Mouse (Mus musculus) embryo, embryonic 11 days (tissue): Measurements from ENCODE around the gene Zpr1.
A peak's percentile ranks its signal among the peaks of the same experiment; 100 is the strongest.
"Not testable (repeated sequence)": the region's sequence is repeated elsewhere in the genome, so short reads cannot be mapped to it uniquely, and the experiment has no call there.

Experiments used
- DNase-seq: peaks from one replicate; pipeline ENCODE4 v3.0.0-alpha.2; 2015

Gene Zpr1

GRCm38 (mm10) chr9:46268343-46268873 lies 4.5 kb upstream of the Zpr1 start, which contains the start of gene Apoa5:
Gene Apoa5 (plus strand): TSS chr9:46268633.
- no peak for DNase-seq

- no peak for DNase-seq
These were observed 3.7 kb upstream of the Zpr1 start for GRCm38 (mm10) chr9:46269125-46269524.

DNA sequence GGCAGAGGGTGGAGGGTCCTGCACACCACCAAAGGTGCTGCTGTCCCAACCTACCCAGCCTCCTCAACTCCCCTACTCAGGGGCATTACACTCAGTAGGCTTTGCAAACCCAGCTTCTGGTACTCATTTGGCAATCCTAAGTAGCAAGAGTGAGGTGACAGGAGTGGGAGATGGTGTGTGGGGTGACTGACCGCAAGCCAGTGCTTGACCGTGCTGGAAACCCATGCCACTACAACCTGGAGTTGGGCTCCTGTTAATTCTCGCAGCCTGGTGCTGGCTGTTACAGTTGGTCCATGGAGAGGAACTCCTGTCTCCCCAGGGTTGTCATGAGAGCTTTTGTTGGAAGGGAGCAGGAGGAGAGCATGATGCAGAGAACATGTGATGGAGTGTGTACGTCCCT lies 2.1 kb upstream of the Zpr1 start:
- DNase-seq: no peak

- no peak for DNase-seq
These were observed 794 bp upstream of the Zpr1 start for GRCm38 (mm10) chr9:46272070-46272469.

- DNase-seq: no peak
These were observed 1.6 kb downstream of the Zpr1 start for GRCm38 (mm10) chr9:46274494-46274893.

DNA sequence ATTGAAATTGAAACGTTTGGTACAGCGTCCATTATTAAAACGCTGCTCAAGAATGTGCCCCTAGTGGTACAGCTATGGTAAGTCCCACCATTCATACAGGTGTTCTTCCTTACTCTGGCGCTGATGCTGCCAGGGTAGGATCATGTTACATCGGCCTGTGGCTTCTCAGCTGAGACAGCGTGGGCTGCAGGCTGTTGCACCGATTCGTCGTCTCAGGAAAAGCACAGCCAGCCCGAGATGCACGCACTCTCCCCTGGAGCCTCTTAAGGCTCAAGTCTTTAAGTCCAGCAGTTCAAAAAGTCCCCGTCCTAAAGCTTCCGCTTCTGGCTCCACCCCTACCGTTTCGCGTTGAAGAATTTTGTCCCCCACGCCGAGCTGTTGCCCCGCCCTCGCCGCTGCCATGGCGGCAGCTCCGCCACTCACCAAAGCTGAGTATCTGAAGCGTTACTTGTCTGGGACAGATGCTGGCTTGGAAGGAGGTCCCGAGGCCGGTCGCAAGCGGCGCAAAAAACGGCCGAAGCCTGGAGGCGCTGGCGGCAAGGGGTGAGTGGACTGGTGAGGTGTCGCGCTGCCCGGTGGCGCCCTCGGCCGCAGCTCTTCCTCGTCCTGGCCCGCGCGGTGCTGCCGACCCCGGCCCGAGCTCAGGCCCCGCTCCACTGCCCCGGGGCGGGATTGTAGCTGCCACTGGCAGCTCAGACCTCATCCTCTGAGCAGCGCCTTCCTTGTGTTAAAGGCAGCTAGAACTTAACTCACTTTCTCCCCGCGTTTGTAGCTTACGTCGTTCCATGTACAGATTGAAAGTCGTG lies 10.0 kb downstream of the Zpr1 start, which contains the start of gene Bud13:
TSS of gene Bud13 (plus strand) at position 378 of the 806 bp plus-strand sequence.
- peak; percentile 94 for DNase-seq

GRCm38 (mm10) chr9:46298381-46298780 lies 25.5 kb downstream of the Zpr1 start:
- no peak for DNase-seq

GRCm38 (mm10) chr9:46302142-46302541 lies 29.3 kb downstream of the Zpr1 start:
- peak; percentile 61 for DNase-seq

GRCm38 (mm10) chr9:46309121-46309520 lies 36.3 kb downstream of the Zpr1 start:
- peak; percentile 62 for DNase-seq

- DNase-seq: peak; percentile 81
These were observed 41.6 kb downstream of the Zpr1 start for GRCm38 (mm10) chr9:46314507-46314906.

DNA sequence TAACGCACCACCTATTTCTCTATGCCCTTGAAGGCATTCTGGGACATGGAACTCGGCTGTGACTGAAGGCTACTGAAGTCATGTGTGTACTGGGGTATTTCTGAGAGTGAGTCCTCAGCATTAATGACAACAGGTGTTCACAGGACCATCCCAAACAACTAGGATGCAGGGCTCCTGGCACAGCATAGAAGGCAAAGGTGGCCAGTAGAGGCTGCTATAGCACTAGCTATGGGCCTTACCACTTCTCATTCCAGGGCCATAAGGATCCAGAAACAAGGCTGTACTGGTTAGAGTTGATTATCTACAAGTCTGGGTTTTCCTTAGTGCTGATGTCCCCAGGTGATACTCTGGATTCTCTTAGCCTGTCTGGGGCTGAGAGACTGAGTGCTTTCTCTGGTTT lies 42.1 kb downstream of the Zpr1 start:
- DNase-seq: no peak

- peak; percentile 50 for DNase-seq
These were observed 43.0 kb downstream of the Zpr1 start for GRCm38 (mm10) chr9:46315807-46316365.

GRCm38 (mm10) chr9:46316388-46316787 lies 43.5 kb downstream of the Zpr1 start:
- DNase-seq: peak; percentile 56

GRCm38 (mm10) chr9:46316909-46317308 lies 44.0 kb downstream of the Zpr1 start:
- DNase-seq: no peak

DNA sequence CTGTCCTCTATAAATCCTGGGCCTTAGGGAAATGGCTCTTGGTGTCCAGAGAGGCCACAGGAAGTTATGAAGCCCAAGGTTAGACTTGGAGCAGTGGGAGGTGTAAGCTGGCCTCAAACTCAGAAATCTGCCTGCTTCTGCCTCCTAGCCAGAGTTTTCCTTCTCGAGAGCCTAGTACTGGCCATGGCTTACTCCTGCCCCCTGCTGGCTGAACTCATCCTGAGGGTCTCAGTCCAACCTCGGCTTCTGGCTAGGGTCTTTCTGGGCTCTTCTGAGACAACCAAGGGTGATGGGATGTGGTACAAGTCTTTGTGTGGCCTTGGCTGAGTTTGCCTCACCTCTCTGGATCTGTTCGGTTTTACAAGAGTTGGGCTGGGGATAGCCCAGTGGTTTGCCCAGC lies 45.1 kb downstream of the Zpr1 start:
- no peak for DNase-seq

DNA sequence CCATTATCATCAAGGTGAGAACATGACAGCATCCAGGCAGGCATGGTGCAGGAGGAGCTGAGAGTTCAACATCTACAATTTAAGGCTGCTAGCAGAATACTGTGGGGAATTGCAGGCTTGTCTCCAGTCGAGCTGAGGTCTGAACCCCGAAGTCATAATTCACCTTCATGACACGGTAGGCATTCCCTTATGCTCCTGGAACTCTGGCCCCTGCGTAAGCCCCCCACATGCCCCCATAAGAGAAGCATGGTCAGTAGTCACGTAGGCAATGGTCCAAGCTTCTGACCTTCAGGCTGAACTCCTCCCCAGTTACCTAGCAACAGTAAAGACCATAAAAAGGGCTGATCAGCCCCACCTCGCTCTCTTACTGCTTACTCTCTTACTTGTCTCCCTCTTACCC lies 47.0 kb downstream of the Zpr1 start, which contains the start of gene 4931429L15Rik:
TSS of gene 4931429L15Rik (minus strand) at position 101 of the 400 bp plus-strand sequence.
- not testable (repeated sequence) for DNase-seq

GRCm38 (mm10) chr9:46320461-46320860 lies 47.6 kb downstream of the Zpr1 start:
- no peak for DNase-seq

GRCm38 (mm10) chr9:46326694-46327405 lies 54.0 kb downstream of the Zpr1 start:
- no peak for DNase-seq

- DNase-seq: peak; percentile 51
These were observed 55.1 kb downstream of the Zpr1 start for GRCm38 (mm10) chr9:46327706-46328571.

GRCm38 (mm10) chr9:46328572-46329249 lies 55.8 kb downstream of the Zpr1 start:
- DNase-seq: peak; percentile 90

DNA sequence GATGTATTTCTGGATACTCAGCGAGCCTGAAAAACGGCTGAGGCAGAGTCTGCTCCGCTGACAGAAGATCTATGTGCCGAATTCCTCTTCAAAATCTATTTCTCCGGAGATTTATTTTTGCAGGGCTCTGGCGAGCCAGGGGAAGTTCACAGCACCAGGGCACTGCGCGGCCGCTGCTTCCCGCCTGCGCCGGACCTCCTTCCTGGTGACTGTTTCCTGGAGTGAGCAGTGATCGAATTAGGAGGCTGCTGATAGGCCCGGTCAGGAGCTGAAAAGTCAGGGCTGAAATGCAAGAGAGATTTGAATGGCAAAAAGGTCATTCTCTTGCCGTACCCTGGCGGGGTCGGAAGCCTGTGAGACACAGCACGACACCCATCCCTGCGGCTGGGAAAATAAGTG lies 56.4 kb downstream of the Zpr1 start:
- peak; percentile 78 for DNase-seq
